Mouse (Mus musculus) limb, embryonic 13.5 days (tissue): Measurements from ENCODE around the gene Arih2. TPM values are rescaled to one million over a fixed set of nuclear protein-coding genes. Genes with fewer than 3 reads are reported as not detected.
"Not testable (repeated sequence)": the region's sequence is repeated elsewhere in the genome, so short reads cannot be mapped to it uniquely, and the experiment has no call there.

Source experiments
- ATAC-seq: fragments of 200-750 bp; cut with Nextera tagmentation; 2 replicates; pipeline ENCODE4 v1.8.0; 2017; ENCODE audit warnings: low read depth, moderate number of reproducible peaks, moderate TSS enrichment; ENCODE audit not compliant: low FRiP score
- H3K27ac ChIP-seq: fragments of 300-500 bp; sonication (generic); 2 replicates; pipeline ENCODE4 v1.5.1; 2015; ENCODE audit warnings: inconsistent platforms, mild to moderate bottlenecking, moderate library complexity
- H3K27me3 ChIP-seq: fragments of 300-500 bp; sonication (generic); 2 replicates; pipeline ENCODE4 v1.6.1; 2015; ENCODE audit warnings: mild to moderate bottlenecking, inconsistent platforms
- H3K36me3 ChIP-seq: fragments of 300-500 bp; sonication (generic); 2 replicates; pipeline ENCODE4 v1.6.1; 2015; ENCODE audit warnings: inconsistent platforms, mild to moderate bottlenecking, moderate library complexity
- H3K4me1 ChIP-seq: fragments of 300-500 bp; sonication (generic); 2 replicates; pipeline ENCODE4 v1.6.1; 2015; ENCODE audit warnings: inconsistent platforms
- H3K4me2 ChIP-seq: fragments of 300-500 bp; sonication (generic); replicated peaks from 2 replicates; pipeline ENCODE4 v1.6.1; 2015; ENCODE audit warnings: inconsistent platforms, mild to moderate bottlenecking, moderate library complexity
- H3K4me3 ChIP-seq: fragments of 300-500 bp; sonication (generic); 2 replicates; pipeline ENCODE4 v1.5.1; 2015; ENCODE audit warnings: moderate library complexity, mild to moderate bottlenecking, inconsistent platforms
- H3K9ac ChIP-seq: fragments of 300-500 bp; sonication (generic); 2 replicates; pipeline ENCODE4 v1.6.1; 2015; ENCODE audit warnings: mild to moderate bottlenecking, inconsistent platforms
- H3K9me3 ChIP-seq: fragments of 300-500 bp; sonication (generic); 2 replicates; pipeline ENCODE4 v1.6.1; 2016; ENCODE audit warnings: inconsistent platforms
- WGBS: fragments of 180-500 bp; shearing (Covaris S2); methylation state at CpG from one replicate; pipeline ENCODE4 v1.1.7; 2015; 5-methylcytosine and 5-hydroxymethylcytosine counted together
- polyA plus RNA-seq: library from polyadenylated mRNA; unstranded; fragments of >200 nt; fragmentation: Nextera tagmentation; extraction: Ambion mirVana; gene quantifications from 2 replicates; pipeline ENCODE4 v1.2.1, GENCODE M21; 2015

Arih2 gene
- polyA plus RNA-seq, 1 experiment from 2014 or later: 59.7 TPM

GRCm38 (mm10) chr9:108687181-108687580 lies 38.0 kb upstream of the Arih2 start:
- 80% methylated on average over 6 of the region's 6 CpGs for WGBS
- H3K4me1 ChIP-seq: peaks cover 6% of the 10 kb centered on the region
- no peak overlapping the region for H3K4me3 ChIP-seq
- peaks cover 31% of the 10 kb centered on the region for H3K36me3 ChIP-seq
- H3K9ac ChIP-seq: no peak overlapping the region
- no peak for ATAC-seq
- no peaks in the 10 kb centered on the region for H3K9me3 ChIP-seq
- H3K27me3 ChIP-seq: no peaks in the 10 kb centered on the region
- no peak overlapping the region for H3K27ac ChIP-seq
- no peak overlapping the region for H3K4me2 ChIP-seq

- Histone ChIP-seq H3K9ac (no peak overlapping the region), H3K4me2 (no peak overlapping the region), H3K36me3 (peaks cover 35% of the 10 kb centered on the region), H3K4me3 (no peak overlapping the region), H3K4me1 (peaks cover 3% of the 10 kb centered on the region), H3K27me3 (no peaks in the 10 kb centered on the region), H3K27ac (no peak overlapping the region), H3K9me3 (no peaks in the 10 kb centered on the region)
- 0 out of 2 replicates have a peak, but pooled peaks have one; percentile 44 for ATAC-seq
- WGBS: 22% methylated on average over 4 of the region's 4 CpGs
These were observed 37.3 kb upstream of the Arih2 start for GRCm38 (mm10) chr9:108686475-108686887.

GRCm38 (mm10) chr9:108680026-108680425 lies 30.8 kb upstream of the Arih2 start:
- ATAC-seq: no peak
- H3K9me3 ChIP-seq: no peaks in the 10 kb centered on the region
- WGBS: 92% methylated on average over 15 of the region's 15 CpGs
- peaks cover 69% of the 10 kb centered on the region for H3K36me3 ChIP-seq
- H3K27me3 ChIP-seq: no peaks in the 10 kb centered on the region
- H3K9ac ChIP-seq: no peak overlapping the region
- no peaks in the 10 kb centered on the region for H3K4me1 ChIP-seq
- no peak overlapping the region for H3K4me3 ChIP-seq
- H3K4me2 ChIP-seq: no peak overlapping the region
- H3K27ac ChIP-seq: no peak overlapping the region

- 42% methylated on average over 2 of the region's 2 CpGs for WGBS
- H3K9ac ChIP-seq: no peak overlapping the region
- H3K27me3 ChIP-seq: no peaks in the 10 kb centered on the region
- no peak overlapping the region for H3K4me3 ChIP-seq
- no peak overlapping the region for H3K4me2 ChIP-seq
- no peak for ATAC-seq
- no peaks in the 10 kb centered on the region for H3K9me3 ChIP-seq
- H3K27ac ChIP-seq: no peak overlapping the region
- peaks cover 55% of the 10 kb centered on the region for H3K36me3 ChIP-seq
- H3K4me1 ChIP-seq: no peaks in the 10 kb centered on the region
These were observed 24.0 kb upstream of the Arih2 start for GRCm38 (mm10) chr9:108673151-108673550.

GRCm38 (mm10) chr9:108669875-108670274 lies 20.7 kb upstream of the Arih2 start:
- Histone ChIP-seq H3K9ac (no peak overlapping the region), H3K9me3 (no peaks in the 10 kb centered on the region), H3K27me3 (no peaks in the 10 kb centered on the region), H3K36me3 (peaks cover 40% of the 10 kb centered on the region), H3K4me3 (no peak overlapping the region), H3K4me2 (no peak overlapping the region), H3K27ac (no peak overlapping the region), H3K4me1 (no peaks in the 10 kb centered on the region)
- no peak for ATAC-seq
- WGBS: 62% methylated on average over 8 of the region's 8 CpGs

- Histone ChIP-seq H3K4me1 (peaks cover 11% of the 10 kb centered on the region), H3K36me3 (no peaks in the 10 kb centered on the region; the same call in 1 of the 2 replicates), H3K27me3 (no peaks in the 10 kb centered on the region), H3K9ac (peak overlapping the region; percentile 65), H3K9me3 (no peaks in the 10 kb centered on the region), H3K4me2 (peak overlapping the region; percentile 71), H3K4me3 (peak overlapping the region; percentile 65), H3K27ac (no peak overlapping the region)
- 46% methylated on average over 6 of the region's 6 CpGs for WGBS
- no peak for ATAC-seq
These were observed 13.5 kb upstream of the Arih2 start for GRCm38 (mm10) chr9:108662660-108663059.

- 3% methylated on average over 37 of the region's 37 CpGs for WGBS
- ATAC-seq: peak; percentile 89
- Histone ChIP-seq H3K9me3 (no peaks in the 10 kb centered on the region), H3K4me1 (peaks cover 11% of the 10 kb centered on the region), H3K9ac (peak within 1 kb of the TSS; percentile 65), H3K27ac (no peak within 1 kb of the TSS), H3K4me2 (peak within 1 kb of the TSS; percentile 71), H3K27me3 (no peaks in the 10 kb centered on the region), H3K4me3 (peak within 1 kb of the TSS; percentile 65), H3K36me3 (no peaks in the 10 kb centered on the region)
These were observed 12.8 kb upstream of the Arih2 start, which contains the start of gene Slc25a20 for GRCm38 (mm10) chr9:108661677-108662612. Gene Slc25a20 (plus strand): TSS chr9:108662088.

- not testable (repeated sequence) for H3K27me3 ChIP-seq, H3K4me3 ChIP-seq, H3K9ac ChIP-seq, ATAC-seq, H3K9me3 ChIP-seq, H3K4me2 ChIP-seq, H3K27ac ChIP-seq, H3K4me1 ChIP-seq, H3K36me3 ChIP-seq
- WGBS: 81% methylated on average over 7 of the region's 7 CpGs
These were observed 6.7 kb upstream of the Arih2 start for GRCm38 (mm10) chr9:108655865-108656264.

GRCm38 (mm10) chr9:108654566-108655464 lies 5.6 kb upstream of the Arih2 start:
- Histone ChIP-seq H3K4me2 (no peak overlapping the region), H3K4me1 (peaks cover 5% of the 10 kb centered on the region), H3K4me3 (no peak overlapping the region), H3K9me3 (no peaks in the 10 kb centered on the region), H3K27me3 (no peaks in the 10 kb centered on the region), H3K36me3 (no peaks in the 10 kb centered on the region), H3K9ac (no peak overlapping the region), H3K27ac (no peak overlapping the region)
- ATAC-seq: no peak
- 83% methylated on average over 10 of the region's 10 CpGs for WGBS

- H3K27me3 ChIP-seq: no peaks in the 10 kb centered on the region
- no peak for ATAC-seq
- WGBS: 34% methylated on average over 29 of the region's 29 CpGs
These were observed 615 bp upstream of the Arih2 start for GRCm38 (mm10) chr9:108649561-108650440.

GRCm38 (mm10) chr9:108648166-108648565 lies 1.0 kb downstream of the Arih2 start:
- Histone ChIP-seq H3K9ac (peak overlapping the region; percentile 92), H3K36me3 (peaks cover 12% of the 10 kb centered on the region), H3K4me2 (peak overlapping the region; percentile 80), H3K27ac (no peak overlapping the region), H3K4me1 (peaks cover 17% of the 10 kb centered on the region), H3K9me3 (no peaks in the 10 kb centered on the region), H3K27me3 (no peaks in the 10 kb centered on the region), H3K4me3 (peak overlapping the region; percentile 98)
- 48% methylated on average over 10 of the region's 10 CpGs for WGBS
- no peak for ATAC-seq

More at GRCm38 (mm10) chr9:108649561-108650440, 615 bp upstream of the Arih2 start:
- Histone ChIP-seq H3K4me2 (peak overlapping the region; percentile 80), H3K9ac (peak overlapping the region; percentile 92), H3K4me1 (peaks cover 17% of the 10 kb centered on the region), H3K36me3 (peaks cover 10% of the 10 kb centered on the region), H3K27ac (peak overlapping the region; percentile 86), H3K4me3 (peak overlapping the region; percentile 98), H3K9me3 (no peaks in the 10 kb centered on the region)
